ENCODE assay signal across 9 mouse cellular contexts in genomic region chr6:97208406-97208805, GRCm38 (mm10). TPM values are rescaled to one million over a fixed set of nuclear protein-coding genes. Genes with fewer than 3 reads are reported as not detected.
DNase-seq lines count a peak whose midpoint lies in the region; ATAC-seq lines count a peak whose summit lies in the region.
"Had no signal": no experiment of that assay in that cellular context is flagged by ENCODE, and none has a peak within 500 bp of the region (broad histone marks: within the 10 kb centered on the region; RNA-seq: fewer than 3 reads in every experiment).

No protein-coding gene starts in this region.

- ATAC-seq in intestine, embryonic 14.5 days (replicated peaks; ENCODE audit: low FRiP score, low TSS enrichment, low read depth), result no peak
- ATAC-seq in intestine, embryonic 15.5 days, result no peak
- ATAC-seq in lung, embryonic 15.5 days (ENCODE audit: borderline replicate concordance, extremely low read depth, low FRiP score, low TSS enrichment), result no peak
- no peak for ATAC-seq in stomach, embryonic 16.5 days (ENCODE audit: insufficient read depth, low FRiP score)

- WGBS in intestine, embryonic 14.5 days, result 26% methylated on average over 3 of the region's 3 CpGs
- 35% methylated on average over 3 of the region's 3 CpGs for WGBS in intestine, embryonic 15.5 days
- 39% methylated on average over 3 of the region's 3 CpGs for WGBS in lung, embryonic 15.5 days
- WGBS in stomach, embryonic 16.5 days, result 36% methylated on average over 3 of the region's 3 CpGs
- WGBS in forebrain, embryonic 10.5 days, result 22% methylated on average over 3 of the region's 3 CpGs

- no peaks in the 10 kb centered on the region for H3K9me3 ChIP-seq in intestine, embryonic 14.5 days (ENCODE audit: control insufficient read depth, low read length)
- no peaks in the 10 kb centered on the region for H3K9me3 ChIP-seq in intestine, embryonic 15.5 days
- no peaks in the 10 kb centered on the region for H3K9me3 ChIP-seq in lung, embryonic 15.5 days
- H3K9me3 ChIP-seq in stomach, embryonic 16.5 days (replicated peaks; ENCODE audit: control insufficient read depth, low read length), result no peaks in the 10 kb centered on the region
- H3K9me3 ChIP-seq in forebrain, embryonic 10.5 days, result no peaks in the 10 kb centered on the region

- peaks cover 16% of the 10 kb centered on the region for H3K4me1 ChIP-seq in intestine, embryonic 14.5 days (replicated peaks; ENCODE audit: control insufficient read depth, insufficient read depth, low read length)
- peaks cover 12% of the 10 kb centered on the region; the same call in 1 of the 2 replicates for H3K4me1 ChIP-seq in intestine, embryonic 15.5 days (replicated peaks)
- H3K4me1 ChIP-seq in lung, embryonic 15.5 days, result peaks cover 32% of the 10 kb centered on the region
- H3K4me1 ChIP-seq in stomach, embryonic 16.5 days (ENCODE audit: control insufficient read depth, insufficient read depth, low read length), result peaks cover 15% of the 10 kb centered on the region
- H3K4me1 ChIP-seq in forebrain, embryonic 10.5 days, result peaks cover 50% of the 10 kb centered on the region

- H3K4me3 ChIP-seq in intestine, embryonic 14.5 days (ENCODE audit: low read depth, low read length), result no peak overlapping the region
- H3K4me3 ChIP-seq in intestine, embryonic 15.5 days (replicated peaks), result no peak overlapping the region
- no peak overlapping the region for H3K4me3 ChIP-seq in lung, embryonic 15.5 days
- H3K4me3 ChIP-seq in stomach, embryonic 16.5 days (replicated peaks; ENCODE audit: low read length), result no peak overlapping the region
- no peak overlapping the region for H3K4me3 ChIP-seq in forebrain, embryonic 10.5 days

- H3K4me2 ChIP-seq in intestine, embryonic 14.5 days (ENCODE audit: low read length), result no peak overlapping the region
- H3K4me2 ChIP-seq in intestine, embryonic 15.5 days (replicated peaks), result no peak overlapping the region
- H3K4me2 ChIP-seq in lung, embryonic 15.5 days, result no peak overlapping the region
- no peak overlapping the region for H3K4me2 ChIP-seq in stomach, embryonic 16.5 days (ENCODE audit: low read depth, low read length)
- H3K4me2 ChIP-seq: midbrain, embryonic 11.5 days had no signal

- H3K27ac ChIP-seq in intestine, embryonic 14.5 days (ENCODE audit: low read depth), result 0 out of 2 replicates have a peak overlapping the region, but pooled peaks have one; percentile 1
- no peak overlapping the region for H3K27ac ChIP-seq in intestine, embryonic 15.5 days
- H3K27ac ChIP-seq in lung, embryonic 15.5 days, result peak overlapping the region; percentile 21
- peak overlapping the region; percentile 56 for H3K27ac ChIP-seq in stomach, embryonic 16.5 days (ENCODE audit: low read length)
- H3K27ac ChIP-seq in forebrain, embryonic 10.5 days, result no peak overlapping the region

- H3K36me3 ChIP-seq in intestine, embryonic 14.5 days (ENCODE audit: control insufficient read depth, insufficient read depth, low read length), result no peaks in the 10 kb centered on the region
- H3K36me3 ChIP-seq in intestine, embryonic 15.5 days, result no peaks in the 10 kb centered on the region
- H3K36me3 ChIP-seq in lung, embryonic 15.5 days, result no peaks in the 10 kb centered on the region
- no peaks in the 10 kb centered on the region for H3K36me3 ChIP-seq in stomach, embryonic 16.5 days (ENCODE audit: control insufficient read depth, insufficient read depth, low read length)
- H3K36me3 ChIP-seq in forebrain, embryonic 10.5 days (replicated peaks), result no peaks in the 10 kb centered on the region

- DNase-seq in intestine, embryonic 14.5 days (ENCODE audit: low spot score), result no peak
- DNase-seq in lung, postnatal 10 days, result no peak
- DNase-seq in ZHBTc4 (ENCODE audit: low read depth, low spot score), result peak; percentile 86
- no peak for DNase-seq in forebrain, embryonic 10.5 days (ENCODE audit: extremely low spot score, low spot score)
- DNase-seq: cerebellum, adult 18-20 months had no signal

- H3K27me3 ChIP-seq in intestine, embryonic 14.5 days (replicated peaks; ENCODE audit: control insufficient read depth, insufficient read depth, low read length), result no peaks in the 10 kb centered on the region
- no peaks in the 10 kb centered on the region for H3K27me3 ChIP-seq in intestine, embryonic 15.5 days (replicated peaks)
- no peaks in the 10 kb centered on the region for H3K27me3 ChIP-seq in lung, embryonic 15.5 days
- H3K27me3 ChIP-seq in stomach, embryonic 16.5 days (ENCODE audit: control insufficient read depth, insufficient read depth, low read length), result no peaks in the 10 kb centered on the region
- H3K27me3 ChIP-seq in forebrain, embryonic 10.5 days (ENCODE audit: poor library complexity, severe bottlenecking), result peaks cover 6% of the 10 kb centered on the region

- no peak overlapping the region for H3K9ac ChIP-seq in intestine, embryonic 14.5 days (ENCODE audit: low read length)
- H3K9ac ChIP-seq in intestine, embryonic 15.5 days, result no peak overlapping the region
- H3K9ac ChIP-seq in lung, embryonic 15.5 days, result no peak overlapping the region
- no peak overlapping the region for H3K9ac ChIP-seq in stomach, embryonic 16.5 days (ENCODE audit: low read length)

RNA-seq across cellular contexts. Expression of gene Arl6ip5, which starts 2.1 kb away (rescaled TPM):
- polyA plus RNA-seq in intestine, embryonic 14.5 days (2014; fragmentation: Nextera tagmentation; extraction: Ambion mirVana), result 33.1 and 35.0 TPM in 2 replicates
- 66.4 and 69.9 TPM in 2 replicates for polyA plus RNA-seq in intestine, embryonic 15.5 days (2015; fragmentation: Nextera tagmentation; extraction: Ambion mirVana)
- polyA plus RNA-seq in lung, embryonic 15.5 days (2015; fragmentation: Nextera tagmentation; extraction: Ambion mirVana), result 61.1 and 62.3 TPM in 2 replicates
- polyA plus RNA-seq in stomach, embryonic 16.5 days (2015; fragmentation: Nextera tagmentation; extraction: Ambion mirVana), result 77.0 and 93.1 TPM in 2 replicates
- 39.7 and 40.0 TPM in 2 replicates for polyA plus RNA-seq in forebrain, embryonic 10.5 days (2016; fragmentation: Nextera tagmentation; extraction: Ambion mirVana)

RNA-seq across cellular contexts. Expression of gene Uba3, which starts 3.0 kb away (rescaled TPM):
- 64.8 and 72.1 TPM in 2 replicates for polyA plus RNA-seq in intestine, embryonic 14.5 days (2014; fragmentation: Nextera tagmentation; extraction: Ambion mirVana)
- 57.7 and 64.3 TPM in 2 replicates for polyA plus RNA-seq in intestine, embryonic 15.5 days (2015; fragmentation: Nextera tagmentation; extraction: Ambion mirVana)
- polyA plus RNA-seq in lung, embryonic 15.5 days (2015; fragmentation: Nextera tagmentation; extraction: Ambion mirVana), result 79.3 and 81.9 TPM in 2 replicates
- 62.7 and 64.9 TPM in 2 replicates for polyA plus RNA-seq in stomach, embryonic 16.5 days (2015; fragmentation: Nextera tagmentation; extraction: Ambion mirVana)
- polyA plus RNA-seq in forebrain, embryonic 10.5 days (2016; fragmentation: Nextera tagmentation; extraction: Ambion mirVana), result 84.3 and 87.1 TPM in 2 replicates

RNA-seq across cellular contexts. Expression of gene Tmf1, which starts 29.5 kb away (rescaled TPM):
- 27.8 and 27.9 TPM in 2 replicates for polyA plus RNA-seq in intestine, embryonic 14.5 days (2014; fragmentation: Nextera tagmentation; extraction: Ambion mirVana)
- polyA plus RNA-seq in intestine, embryonic 15.5 days (2015; fragmentation: Nextera tagmentation; extraction: Ambion mirVana), result 30.9 and 37.6 TPM in 2 replicates
- 33.1 and 34.5 TPM in 2 replicates for polyA plus RNA-seq in lung, embryonic 15.5 days (2015; fragmentation: Nextera tagmentation; extraction: Ambion mirVana)
- polyA plus RNA-seq in stomach, embryonic 16.5 days (2015; fragmentation: Nextera tagmentation; extraction: Ambion mirVana), result 27.7 and 35.2 TPM in 2 replicates
- 24.2 and 26.3 TPM in 2 replicates for polyA plus RNA-seq in forebrain, embryonic 10.5 days (2016; fragmentation: Nextera tagmentation; extraction: Ambion mirVana)

RNA-seq across cellular contexts. Expression of gene Lmod3, which starts 44.2 kb away (rescaled TPM):
- polyA plus RNA-seq in intestine, embryonic 14.5 days (2014; fragmentation: Nextera tagmentation; extraction: Ambion mirVana), result 0.11 TPM in 1 of 2 replicates, not detected in the other
- polyA plus RNA-seq in intestine, embryonic 15.5 days (2015; fragmentation: Nextera tagmentation; extraction: Ambion mirVana), result 0.16 TPM in 1 of 2 replicates, not detected in the other
- 0.30 and 0.42 TPM in 2 replicates for polyA plus RNA-seq in lung, embryonic 15.5 days (2015; fragmentation: Nextera tagmentation; extraction: Ambion mirVana)
- polyA plus RNA-seq in stomach, embryonic 16.5 days (2015; fragmentation: Nextera tagmentation; extraction: Ambion mirVana), result 0.10 and 4.4 TPM in 2 replicates
- polyA plus RNA-seq in forebrain, embryonic 10.5 days (2016; fragmentation: Nextera tagmentation; extraction: Ambion mirVana), result not detected in 2 replicates

RNA-seq across cellular contexts. Expression of gene Eogt, which starts 59.4 kb away (rescaled TPM):
- polyA plus RNA-seq in intestine, embryonic 14.5 days (2014; fragmentation: Nextera tagmentation; extraction: Ambion mirVana), result 6.8 and 9.3 TPM in 2 replicates
- polyA plus RNA-seq in intestine, embryonic 15.5 days (2015; fragmentation: Nextera tagmentation; extraction: Ambion mirVana), result 8.0 and 9.5 TPM in 2 replicates
- polyA plus RNA-seq in lung, embryonic 15.5 days (2015; fragmentation: Nextera tagmentation; extraction: Ambion mirVana), result 24.4 and 27.4 TPM in 2 replicates
- polyA plus RNA-seq in stomach, embryonic 16.5 days (2015; fragmentation: Nextera tagmentation; extraction: Ambion mirVana), result 12.7 and 14.7 TPM in 2 replicates
- polyA plus RNA-seq in forebrain, embryonic 10.5 days (2016; fragmentation: Nextera tagmentation; extraction: Ambion mirVana), result 9.7 and 9.9 TPM in 2 replicates

Comparison
In these comparisons a context has a peak if more than half of its experiments do, and no peak if none do; other contexts are left out.
1. H3K27ac ChIP-seq: peak in intestine, embryonic 14.5 days (single experiment), lung, embryonic 15.5 days (single experiment) and stomach, embryonic 16.5 days (single experiment); none in intestine, embryonic 15.5 days (single experiment) and forebrain, embryonic 10.5 days (single experiment).